Mouse (Mus musculus): ENCODE data around the gene Mcm3ap.

- TF ChIP-seq CTCF (IDR thresholded peaks at IDR 0.05; ENCODE audit: extremely low read depth, insufficient read depth, insufficient read length, insufficient replicate concordance) (no peak), POLR2A (IDR thresholded peaks at IDR 0.05; ENCODE audit: low read depth, low read length) (no peak)
Observed at GRCm38 (mm10) chr10:76462312-76462711, 6.4 kb upstream of the Mcm3ap start.

All from spleen, adult 2 months (tissue).